Mouse (Mus musculus) neural tube, embryonic 12.5 days (tissue): Measurements from ENCODE around the gene Ovol1. TPM values are rescaled to one million over a fixed set of nuclear protein-coding genes. Genes with fewer than 3 reads are reported as not detected.

Experiments
- ATAC-seq: fragments of 200-750 bp; cut with Nextera tagmentation; 2 replicates; pipeline ENCODE4 v1.8.0; 2017; ENCODE audit warnings: low read depth, mild to moderate bottlenecking, moderate TSS enrichment, moderate library complexity; ENCODE audit not compliant: low FRiP score
- H3K27ac ChIP-seq: fragments of 300-500 bp; sonication (generic); 2 replicates; pipeline ENCODE4 v1.5.1; 2016
- H3K27me3 ChIP-seq: fragments of 300-500 bp; sonication (generic); replicated peaks from 2 replicates; pipeline ENCODE4 v1.6.1; 2016; ENCODE audit warnings: mild to moderate bottlenecking
- H3K36me3 ChIP-seq: fragments of 300-500 bp; sonication (generic); 2 replicates; pipeline ENCODE4 v1.6.1; 2016; ENCODE audit warnings: mild to moderate bottlenecking
- H3K4me1 ChIP-seq: fragments of 300-500 bp; sonication (generic); 2 replicates; pipeline ENCODE4 v1.6.1; 2016
- H3K4me2 ChIP-seq: fragments of 300-500 bp; sonication (generic); replicated peaks from 2 replicates; pipeline ENCODE4 v1.6.1; 2016; ENCODE audit warnings: mild to moderate bottlenecking
- H3K4me3 ChIP-seq: fragments of 300-500 bp; sonication (generic); 2 replicates; pipeline ENCODE4 v1.5.1; 2016
- H3K9ac ChIP-seq: fragments of 300-500 bp; sonication (generic); 2 replicates; pipeline ENCODE4 v1.6.1; 2016; ENCODE audit warnings: mild to moderate bottlenecking
- H3K9me3 ChIP-seq: fragments of 300-500 bp; sonication (generic); 2 replicates; pipeline ENCODE4 v1.6.1; 2016; ENCODE audit warnings: mild to moderate bottlenecking
- WGBS: fragments of 180-500 bp; shearing (Covaris S2); methylation state at CpG from one replicate; pipeline ENCODE4 v1.1.7; 2016; 5-methylcytosine and 5-hydroxymethylcytosine counted together
- polyA plus RNA-seq: library from polyadenylated mRNA; unstranded; fragments of >200 nt; fragmentation: Nextera tagmentation; extraction: Ambion mirVana; gene quantifications from 2 replicates; pipeline ENCODE4 v1.2.1, GENCODE M21; 2016

Gene Ovol1
- polyA plus RNA-seq, 1 experiment from 2014 or later, result 0.32 TPM

DNA sequence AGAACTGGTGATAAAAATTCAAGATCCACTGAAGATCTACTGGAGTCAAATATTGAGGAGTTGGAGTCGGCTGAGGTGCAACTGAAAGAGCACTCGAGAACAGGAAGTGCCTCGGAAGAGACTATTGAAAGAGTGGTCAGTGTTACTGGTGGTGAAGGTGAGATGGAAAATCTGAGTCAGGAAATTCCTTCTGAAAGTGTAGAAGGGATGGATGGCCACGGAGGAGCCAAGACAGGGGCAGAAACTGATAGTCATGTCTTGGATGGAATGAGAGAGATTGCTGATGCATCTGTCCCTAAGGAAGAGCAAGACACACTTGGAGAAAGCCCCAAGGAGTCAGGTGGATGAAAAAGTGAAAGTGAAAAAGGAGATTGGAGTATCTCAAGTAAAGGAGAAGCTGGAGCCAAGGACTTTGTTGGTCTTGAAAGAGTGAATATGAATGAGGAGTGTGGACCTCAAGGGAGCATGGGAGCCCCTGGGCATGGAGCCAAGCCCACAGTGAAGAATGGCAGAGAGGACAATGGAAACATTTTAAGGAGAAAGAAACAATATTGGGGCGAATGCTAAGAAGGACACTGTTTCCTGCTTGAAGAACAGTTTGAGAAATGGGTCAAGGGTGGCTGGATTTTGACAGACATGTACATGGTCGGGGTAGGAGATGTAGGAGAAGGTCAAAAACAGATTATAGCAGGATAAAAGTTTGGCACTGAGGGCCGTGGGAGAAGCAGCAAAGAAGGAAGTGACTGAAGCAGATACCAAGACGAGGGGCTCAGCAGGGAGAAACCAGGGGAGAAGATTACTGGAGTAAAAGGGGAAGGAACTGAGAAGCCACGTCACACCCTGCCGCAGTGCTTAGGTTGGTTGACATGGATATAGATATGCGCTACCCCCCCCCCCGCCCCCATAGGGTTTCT is 48.1 kb downstream of the Ovol1 start:
- Histone ChIP-seq H3K4me3 (no peak overlapping the region), H3K9me3 (no peaks in the 10 kb centered on the region), H3K27me3 (no peaks in the 10 kb centered on the region), H3K4me1 (peaks cover 13% of the 10 kb centered on the region; the same call in 1 of the 2 replicates), H3K27ac (no peak overlapping the region), H3K36me3 (no peaks in the 10 kb centered on the region), H3K4me2 (no peak overlapping the region), H3K9ac (no peak overlapping the region)
- 83% methylated on average over 12 of the region's 12 CpGs for WGBS
- no peak for ATAC-seq

DNA sequence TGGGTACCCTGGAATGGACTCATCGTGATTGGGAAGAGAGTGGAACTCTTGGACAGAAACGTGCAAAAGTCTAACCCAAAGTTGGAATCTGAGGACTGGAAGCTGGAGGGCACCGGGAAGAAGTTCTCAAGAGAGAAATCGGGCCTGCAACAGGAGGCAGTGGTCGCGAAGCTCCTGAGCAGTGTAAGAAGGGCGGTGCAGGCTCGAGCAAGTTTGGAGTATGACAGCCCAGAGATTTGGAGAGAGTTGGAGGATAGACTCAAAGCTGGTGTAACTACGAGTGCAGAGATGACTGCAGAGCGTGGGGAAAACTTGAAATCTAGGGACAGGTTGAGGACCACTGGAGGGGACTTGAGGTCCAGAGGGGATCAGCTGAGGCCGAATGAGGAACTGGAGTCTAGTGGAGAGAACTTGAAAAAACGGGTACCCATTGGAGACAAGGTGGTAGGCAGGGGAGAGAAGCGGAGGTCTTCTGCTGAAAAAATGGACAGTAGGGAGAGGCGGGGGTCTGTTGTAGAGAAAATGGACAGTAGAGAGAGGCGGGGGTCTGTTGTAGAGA is 49.3 kb downstream of the Ovol1 start:
- H3K4me3 ChIP-seq, result peak overlapping the region; percentile 47
- no peaks in the 10 kb centered on the region for H3K9me3 ChIP-seq
- no peaks in the 10 kb centered on the region for H3K36me3 ChIP-seq
- peak overlapping the region; percentile 74 for H3K4me2 ChIP-seq
- H3K9ac ChIP-seq, result peak overlapping the region; percentile 47
- H3K4me1 ChIP-seq, result peaks cover 13% of the 10 kb centered on the region; the same call in 1 of the 2 replicates
- WGBS, result 50% methylated on average over 14 of the region's 15 CpGs
- no peaks in the 10 kb centered on the region for H3K27me3 ChIP-seq
- no peak overlapping the region for H3K27ac ChIP-seq
- 0 out of 2 replicates have a peak, but pooled peaks have one; percentile 3 for ATAC-seq

DNA sequence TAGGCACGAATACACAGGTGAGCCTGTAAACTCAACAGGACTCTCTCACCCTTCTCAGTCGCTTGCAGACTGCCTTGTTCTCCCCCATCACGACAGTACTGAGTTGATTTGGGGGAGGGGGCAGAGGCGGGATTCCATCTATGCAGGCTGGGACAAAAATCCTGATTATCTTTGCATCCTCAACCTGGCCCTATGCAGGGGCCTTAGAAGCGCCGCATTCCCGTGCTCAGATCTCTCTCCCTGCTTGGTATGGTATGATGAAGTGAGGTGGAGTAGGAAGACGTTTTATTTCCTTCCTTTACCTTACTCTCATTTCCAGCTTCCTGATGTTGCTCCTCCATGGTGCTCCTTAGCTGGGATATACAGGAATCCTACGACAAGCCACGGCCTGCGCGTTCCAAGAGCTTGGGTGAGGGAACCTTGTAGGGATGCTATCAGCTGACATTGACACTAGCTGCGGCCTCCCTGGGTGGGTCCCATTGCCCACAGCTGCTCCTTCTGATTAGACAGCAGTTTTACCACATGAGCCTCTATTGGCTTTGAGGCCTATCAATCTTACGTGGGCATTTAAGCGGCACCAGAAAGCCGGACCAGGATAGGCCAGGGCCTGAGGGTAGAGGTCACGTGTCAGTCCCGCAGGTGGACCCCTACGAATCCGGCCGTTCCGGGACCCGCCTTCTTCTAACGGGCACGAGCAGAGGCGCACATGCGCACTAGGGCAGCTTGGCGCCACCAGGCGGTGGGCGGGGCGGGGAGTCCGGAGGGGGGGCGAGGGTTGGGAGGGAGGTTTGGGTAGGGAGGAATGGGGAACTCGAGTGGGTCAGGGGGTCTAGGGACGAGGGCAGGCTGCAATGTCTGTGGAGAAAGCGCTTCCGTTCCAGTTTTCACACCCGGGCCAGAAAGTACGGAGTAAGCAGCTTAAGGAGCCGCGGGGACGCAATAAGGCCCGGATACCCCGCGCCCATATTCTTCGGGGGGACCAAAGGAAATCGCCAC is 50.1 kb downstream of the Ovol1 start, which contains the start of gene Snx32:
Gene Snx32, minus strand, starts transcription at position 508 of the 996 bp plus-strand sequence.
- peak within 1 kb of the TSS; percentile 53 for H3K9ac ChIP-seq
- no peaks in the 10 kb centered on the region for H3K27me3 ChIP-seq
- 2% methylated on average over 46 of the region's 47 CpGs for WGBS
- peak within 1 kb of the TSS; percentile 74 for H3K4me2 ChIP-seq
- H3K9me3 ChIP-seq, result no peaks in the 10 kb centered on the region
- ATAC-seq, result peak; percentile 99
- H3K4me3 ChIP-seq, result peak within 1 kb of the TSS; percentile 47
- H3K36me3 ChIP-seq, result no peaks in the 10 kb centered on the region
- H3K27ac ChIP-seq, result 0 out of 2 replicates have a peak within 1 kb of the TSS, but pooled peaks have one; percentile 6
- H3K4me1 ChIP-seq, result peaks cover 13% of the 10 kb centered on the region; the same call in 1 of the 2 replicates

DNA sequence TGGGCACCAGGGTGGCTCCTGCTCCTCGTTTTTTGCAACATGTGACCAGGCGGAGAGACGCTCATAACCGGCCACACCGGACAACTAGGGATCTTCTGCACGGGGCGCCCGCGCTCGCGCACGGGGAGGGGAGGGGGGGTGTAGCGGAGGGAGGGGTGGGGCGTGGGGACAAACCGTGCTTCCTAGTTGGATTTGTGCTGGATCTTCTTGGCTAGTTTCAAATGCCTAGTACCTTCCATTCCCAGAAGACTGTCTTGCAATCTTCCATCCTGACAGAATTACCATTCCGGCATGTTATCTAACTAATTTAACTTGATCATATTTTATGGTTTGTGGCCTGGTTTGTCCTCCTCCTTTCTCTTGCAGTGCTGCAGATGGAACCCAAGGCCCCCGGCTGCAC is 56.8 kb downstream of the Ovol1 start, which contains the start of gene 1700020D05Rik:
Gene 1700020D05Rik, minus strand, starts transcription at position 101 of the 400 bp plus-strand sequence.
- H3K36me3 ChIP-seq, result no peaks in the 10 kb centered on the region
- H3K9me3 ChIP-seq, result no peaks in the 10 kb centered on the region
- H3K4me3 ChIP-seq, result no peak within 1 kb of the TSS
- no peaks in the 10 kb centered on the region for H3K4me1 ChIP-seq
- no peak within 1 kb of the TSS for H3K9ac ChIP-seq
- no peaks in the 10 kb centered on the region for H3K27me3 ChIP-seq
- no peak for ATAC-seq
- H3K4me2 ChIP-seq, result no peak within 1 kb of the TSS
- 55% methylated on average over 17 of the region's 17 CpGs for WGBS
- H3K27ac ChIP-seq, result no peak within 1 kb of the TSS

DNA sequence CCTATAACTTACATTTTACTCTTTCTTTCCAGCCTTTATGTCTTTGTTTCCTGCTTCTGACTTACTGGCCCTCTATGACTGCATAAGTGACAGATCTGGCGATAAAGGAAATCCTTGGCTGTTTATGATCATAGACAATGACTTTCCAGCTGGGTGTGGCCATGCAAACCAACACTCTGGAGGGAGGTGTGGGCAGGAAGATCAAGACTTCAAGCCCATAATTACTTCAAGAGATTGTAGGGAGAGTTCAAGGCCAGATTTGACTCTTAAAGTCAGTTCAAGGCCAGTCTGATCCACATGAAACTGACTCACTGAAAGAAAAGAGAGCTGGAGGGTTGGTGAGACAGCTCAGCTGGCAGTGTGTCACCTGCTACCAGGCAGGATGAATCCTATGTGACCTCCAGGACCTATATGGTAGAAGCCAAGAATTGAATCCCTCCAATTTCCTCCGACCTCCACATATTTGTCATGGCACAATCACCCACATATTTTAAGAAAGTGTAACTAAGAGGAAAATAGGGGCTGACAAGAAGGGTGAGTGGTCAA is 60.0 kb downstream of the Ovol1 start:
- H3K4me1 ChIP-seq, result no peaks in the 10 kb centered on the region
- WGBS, result 92% methylated on average over 2 of the region's 2 CpGs
- H3K27me3 ChIP-seq, result no peaks in the 10 kb centered on the region
- H3K4me3 ChIP-seq, result no peak overlapping the region
- H3K36me3 ChIP-seq, result peaks cover 30% of the 10 kb centered on the region
- no peak overlapping the region for H3K4me2 ChIP-seq
- no peaks in the 10 kb centered on the region for H3K9me3 ChIP-seq
- no peak overlapping the region for H3K27ac ChIP-seq
- no peak overlapping the region for H3K9ac ChIP-seq
- no peak for ATAC-seq

Other genes with a start within 250 kb of the Ovol1 start
- not detected in 2 replicates for gene Catsper1, start 224.9 kb downstream of the Ovol1 start, polyA plus RNA-seq
- gene Cst6, start 211.1 kb downstream of the Ovol1 start, polyA plus RNA-seq, result 3.9 and 4.1 TPM in 2 replicates
- 69.7 and 70.9 TPM in 2 replicates for gene Eif1ad, start 193.9 kb downstream of the Ovol1 start, polyA plus RNA-seq
- 344 and 354 TPM in 2 replicates for gene Banf1, start 193.5 kb downstream of the Ovol1 start, polyA plus RNA-seq
- 110 and 112 TPM in 2 replicates for gene Sart1, start 171.9 kb downstream of the Ovol1 start, polyA plus RNA-seq
- 0.24 and 0.25 TPM in 2 replicates for gene Tsga10ip, start 158.1 kb downstream of the Ovol1 start, polyA plus RNA-seq
- gene Drap1, start 135.7 kb downstream of the Ovol1 start, polyA plus RNA-seq, result 270 and 298 TPM in 2 replicates
- gene AI837181, start 135.5 kb downstream of the Ovol1 start, polyA plus RNA-seq, result 61.2 and 65.4 TPM in 2 replicates
- gene Fosl1, start 113.1 kb downstream of the Ovol1 start, polyA plus RNA-seq, result not detected in 2 replicates
- gene Ccdc85b, start 102.8 kb downstream of the Ovol1 start, polyA plus RNA-seq, result 12.9 and 13.0 TPM in 2 replicates
- 142 and 145 TPM in 2 replicates for gene Fibp, start 100.0 kb downstream of the Ovol1 start, polyA plus RNA-seq
- gene Ctsw, start 92.1 kb downstream of the Ovol1 start, polyA plus RNA-seq, result 3.3 and 4.2 TPM in 2 replicates
- gene Efemp2, start 86.7 kb downstream of the Ovol1 start, polyA plus RNA-seq, result 58.3 and 60.3 TPM in 2 replicates
- gene Mus81, start 72.2 kb downstream of the Ovol1 start, polyA plus RNA-seq, result 44.6 and 47.9 TPM in 2 replicates
- gene Cfl1, start 70.2 kb downstream of the Ovol1 start, polyA plus RNA-seq, result 3,361 and 3,377 TPM in 2 replicates
- gene 1700020D05Rik, start 56.9 kb downstream of the Ovol1 start, polyA plus RNA-seq, result 0.32 and 0.46 TPM in 2 replicates
- 43.1 and 47.1 TPM in 2 replicates for gene Snx32, start 50.1 kb downstream of the Ovol1 start, polyA plus RNA-seq
- 2.5 and 2.8 TPM in 2 replicates for gene Ap5b1, start 7.4 kb upstream of the Ovol1 start, polyA plus RNA-seq
- 140 and 148 TPM in 2 replicates for gene Rnaseh2c, start 41.2 kb upstream of the Ovol1 start, polyA plus RNA-seq
- 67.4 and 73.3 TPM in 2 replicates for gene Kat5, start 49.6 kb upstream of the Ovol1 start, polyA plus RNA-seq
- gene Rela, start 76.8 kb upstream of the Ovol1 start, polyA plus RNA-seq, result 34.7 and 36.7 TPM in 2 replicates
- gene Sipa1, start 103.1 kb upstream of the Ovol1 start, polyA plus RNA-seq, result 24.8 and 25.7 TPM in 2 replicates
- gene Map3k11, start 128.1 kb upstream of the Ovol1 start, polyA plus RNA-seq, result 22.4 and 28.9 TPM in 2 replicates
- 30.3 and 32.4 TPM in 2 replicates for gene Pcnx3, start 128.3 kb upstream of the Ovol1 start, polyA plus RNA-seq
- 0.19 TPM in 2 replicates for gene Kcnk7, start 143.7 kb upstream of the Ovol1 start, polyA plus RNA-seq
- 10.1 and 10.5 TPM in 2 replicates for gene Ehbp1l1, start 165.7 kb upstream of the Ovol1 start, polyA plus RNA-seq
- 193 and 195 TPM in 2 replicates for gene Fam89b, start 169.0 kb upstream of the Ovol1 start, polyA plus RNA-seq
- gene Ltbp3, start 180.3 kb upstream of the Ovol1 start, polyA plus RNA-seq, result 10.6 and 12.6 TPM in 2 replicates
- gene Scyl1, start 210.8 kb upstream of the Ovol1 start, polyA plus RNA-seq, result 66.1 and 70.4 TPM in 2 replicates